Comparison of ENCODE assay signal across 28 mouse cellular contexts in the genomic region with DNA sequence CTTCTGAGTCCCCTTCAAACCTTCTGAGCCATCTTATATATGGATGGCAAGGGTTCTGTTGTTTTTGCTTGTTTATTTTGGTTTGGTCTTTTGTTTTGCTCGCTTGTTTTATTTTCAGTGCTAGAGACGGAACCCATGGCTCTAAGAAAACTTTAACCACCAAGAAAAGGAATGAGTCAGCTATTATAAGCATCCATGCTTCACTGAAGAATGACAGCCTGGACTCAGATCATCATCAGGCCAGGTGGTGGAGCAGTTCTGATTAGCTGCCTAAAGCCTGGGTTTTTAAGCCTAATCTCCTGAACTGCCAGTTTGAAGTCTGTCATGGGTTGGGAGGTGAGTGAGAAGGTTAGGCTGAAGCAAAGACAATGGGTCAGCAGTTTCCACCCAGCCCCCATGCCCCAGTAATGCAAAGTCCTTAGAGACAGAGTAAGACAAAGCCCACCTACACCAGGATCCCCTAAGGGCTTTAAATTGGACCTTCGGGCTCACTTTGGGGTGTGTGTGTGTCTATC. TPM values are rescaled to one million over a fixed set of nuclear protein-coding genes. Genes with fewer than 3 reads are reported as not detected.
A peak's percentile ranks its signal among the peaks of the same experiment; 100 is the strongest.
DNase-seq lines count a peak whose midpoint lies in the region; ATAC-seq and TF ChIP-seq lines count a peak whose summit lies in the region.
"Had no signal": no experiment of that assay in that cellular context is flagged by ENCODE, and none has a peak within 500 bp of the region (broad histone marks: within the 10 kb centered on the region; RNA-seq: fewer than 3 reads in every experiment).

No protein-coding gene starts in this region.

- peaks cover 6% of the 10 kb centered on the region; the same call in 1 of the 2 replicates for H3K27me3 ChIP-seq in kidney, embryonic 15.5 days
- no peaks in the 10 kb centered on the region for H3K27me3 ChIP-seq in ES-Bruce4 (ENCODE audit: control insufficient read depth, insufficient read depth, low read length, poor library complexity, severe bottlenecking)
- H3K27me3 ChIP-seq in Patski: no peaks in the 10 kb centered on the region
- H3K27me3 ChIP-seq: forebrain, embryonic 12.5 days; heart, embryonic 15.5 days; hindbrain, embryonic 12.5 days; intestine, embryonic 15.5 days; stomach, embryonic 15.5 days had no signal

- 0 out of 2 replicates have a peak, but pooled peaks have one; percentile 34 for TF ChIP-seq EP300 in ES-Bruce4 (IDR thresholded peaks at IDR 0.05; ENCODE audit: insufficient read depth, low read depth, low read length)

- no peak overlapping the region for H3K9ac ChIP-seq in kidney, embryonic 15.5 days
- no peak overlapping the region for H3K9ac ChIP-seq in ES-Bruce4 (ENCODE audit: low read depth, poor library complexity, severe bottlenecking)
- H3K9ac ChIP-seq: forebrain, embryonic 12.5 days; forebrain, postnatal 0 days; heart, embryonic 15.5 days; hindbrain, embryonic 12.5 days; intestine, embryonic 15.5 days; liver, embryonic 14.5 days; neural tube, embryonic 13.5 days; stomach, embryonic 15.5 days had no signal

- no peak overlapping the region for H3K27ac ChIP-seq in kidney, embryonic 15.5 days
- no peak overlapping the region for H3K27ac ChIP-seq in ES-Bruce4 (ENCODE audit: insufficient read depth, low read length)
- H3K27ac ChIP-seq: forebrain, embryonic 12.5 days; heart, embryonic 15.5 days; hindbrain, embryonic 12.5 days; hindbrain, postnatal 0 days; intestine, embryonic 15.5 days; liver, embryonic 14.5 days; midbrain, embryonic 10.5 days; neural tube, embryonic 13.5 days; stomach, embryonic 15.5 days had no signal

- TF ChIP-seq CTCF in ES-Bruce4 (IDR thresholded peaks at IDR 0.05; ENCODE audit: low read depth, low read length) (no peak), Patski (IDR thresholded peaks at IDR 0.05) (no peak)

- 0 out of 2 replicates have a peak, but pooled peaks have one; percentile 22 for ATAC-seq in kidney, embryonic 15.5 days (replicated peaks; ENCODE audit: low FRiP score)
- ATAC-seq in Patski: peak; percentile 62
- ATAC-seq in granulocyte monocyte progenitor cell, adult 5-6 weeks (replicated peaks; ENCODE audit: poor library complexity, severe bottlenecking): no peak
- no peak for ATAC-seq in erythroblast, adult 5-6 weeks (replicated peaks; ENCODE audit: low FRiP score, poor library complexity, severe bottlenecking)
- ATAC-seq: forebrain, postnatal 0 days; hindbrain, postnatal 0 days; intestine, embryonic 15.5 days had no signal

- no peak for DNase-seq in kidney, postnatal 14 days
- no peak for DNase-seq in Patski (ENCODE audit: low read depth, low spot score)
- peak; percentile 56 for DNase-seq in retina, postnatal 1 day
- DNase-seq: adrenal gland, adult 2 months; cerebellum, adult 2 months; cerebellum, postnatal 14 days; forebrain, postnatal 0 days; layer of hippocampus, postnatal 36 days; liver; lung, adult 2 months; lung, postnatal 10 days; right cerebral cortex, postnatal 25 days had no signal

- whole genome bisulfite sequencing in kidney, embryonic 15.5 days: 68% methylated on average over 3 of the region's 3 CpGs

- no peak for TF ChIP-seq POLR2A in ES-Bruce4 (IDR thresholded peaks at IDR 0.05; ENCODE audit: insufficient read depth, low read length)

- in situ Hi-C loops in Patski (cut with MboI; ENCODE audit: low pct_unique_long_range_greater_than_20kb): no loop called here

- no peaks in the 10 kb centered on the region for H3K4me1 ChIP-seq in kidney, embryonic 15.5 days
- H3K4me1 ChIP-seq in ES-Bruce4 (ENCODE audit: control insufficient read depth, insufficient read depth, low read length): peaks cover 4% of the 10 kb centered on the region
- H3K4me1 ChIP-seq: forebrain, embryonic 12.5 days; heart, embryonic 15.5 days; hindbrain, embryonic 12.5 days; intestine, embryonic 15.5 days; midbrain, embryonic 10.5 days; neural tube, embryonic 13.5 days; stomach, embryonic 15.5 days had no signal

- POLR2A ChIA-PET in Patski (lab: Charles Lee): interaction anchor here (1.1 kb wide), 1 partner anchor 8 kb away, joined by 4 read pairs; no protein-coding TSS in a partner anchor

- H3K4me3 ChIP-seq in kidney, embryonic 15.5 days (replicated peaks): no peak overlapping the region
- no peak overlapping the region for H3K4me3 ChIP-seq in ES-Bruce4 (ENCODE audit: low read depth, low read length)
- H3K4me3 ChIP-seq: forebrain, embryonic 12.5 days; heart, embryonic 15.5 days; hindbrain, embryonic 12.5 days; intestine, embryonic 15.5 days; midbrain, embryonic 10.5 days; neural tube, embryonic 13.5 days; stomach, embryonic 15.5 days had no signal

- no peaks in the 10 kb centered on the region for H3K9me3 ChIP-seq in kidney, embryonic 15.5 days (replicated peaks)
- peaks cover 10% of the 10 kb centered on the region for H3K9me3 ChIP-seq in ES-Bruce4 (replicated peaks; ENCODE audit: control insufficient read depth, insufficient read depth, low read length, poor library complexity, severe bottlenecking)
- H3K9me3 ChIP-seq: forebrain, embryonic 12.5 days; heart, embryonic 15.5 days; hindbrain, embryonic 12.5 days; intestine, embryonic 15.5 days; midbrain, embryonic 10.5 days; neural tube, embryonic 13.5 days; stomach, embryonic 15.5 days had no signal

- no peak overlapping the region for H3K4me2 ChIP-seq in kidney, embryonic 15.5 days
- H3K4me2 ChIP-seq: forebrain, embryonic 12.5 days; heart, embryonic 15.5 days; hindbrain, embryonic 12.5 days; intestine, embryonic 15.5 days; neural tube, embryonic 13.5 days; stomach, embryonic 15.5 days had no signal

- CTCF ChIA-PET in Patski (lab: Charles Lee): interaction anchor here (1.2 to 3.9 kb wide), 5 partner anchors 9 to 43 kb away, joined by 3 to 19 read pairs (median 4); no protein-coding TSS in a partner anchor

- H3K36me3 ChIP-seq in kidney, embryonic 15.5 days: no peaks in the 10 kb centered on the region
- no peaks in the 10 kb centered on the region for H3K36me3 ChIP-seq in ES-Bruce4 (ENCODE audit: control insufficient read depth, insufficient read depth, low read length, poor library complexity, severe bottlenecking)
- H3K36me3 ChIP-seq: forebrain, embryonic 12.5 days; heart, embryonic 15.5 days; hindbrain, embryonic 12.5 days; intestine, embryonic 15.5 days; midbrain, embryonic 10.5 days; neural tube, embryonic 13.5 days; stomach, embryonic 15.5 days had no signal

RNA-seq across cellular contexts. Expression of a gene that starts 15.5 kb away (rescaled TPM):
- 22.1 and 23.9 TPM in 2 replicates for polyA plus RNA-seq in kidney, embryonic 15.5 days (2015; fragmentation: Nextera tagmentation; extraction: Ambion mirVana)
- polyA plus RNA-seq in ES-Bruce4 (2011; ENCODE audit: insufficient read depth, insufficient read length, low read depth, missing spikeins): 85.4 and 85.6 TPM in 2 replicates
- 33.1 TPM for polyA plus RNA-seq in Patski (2021)
- 24.7 and 30.4 TPM in 2 replicates for total RNA-seq in granulocyte monocyte progenitor cell, adult 5-6 weeks (2014; fragmentation: Nextera tagmentation)
- total RNA-seq in granulocyte monocyte progenitor cell, adult 5-6 weeks (2017): 20.6 and 31.1 TPM in 2 replicates
- 2.3 and 2.5 TPM in 2 replicates for total RNA-seq in erythroblast, adult 5-6 weeks (2015; ENCODE audit: low replicate concordance)
- total RNA-seq in erythroblast, adult 5-6 weeks (2017; ENCODE audit: low replicate concordance): 8.2 and 10.7 TPM in 2 replicates

RNA-seq across cellular contexts. Expression of a gene that starts 40.6 kb away (rescaled TPM):
- polyA plus RNA-seq in kidney, embryonic 15.5 days (2015; fragmentation: Nextera tagmentation; extraction: Ambion mirVana): 0.18 and 0.53 TPM in 2 replicates
- polyA plus RNA-seq in ES-Bruce4 (2011; ENCODE audit: insufficient read depth, insufficient read length, low read depth, missing spikeins) (1.5 and 1.7 TPM in 2 replicates), Patski (2021) (0.28 TPM)
- total RNA-seq in granulocyte monocyte progenitor cell, adult 5-6 weeks (2014; fragmentation: Nextera tagmentation): 0.95 TPM in 1 of 2 replicates, not detected in the other
- total RNA-seq in granulocyte monocyte progenitor cell, adult 5-6 weeks (2017): 0.13 and 2.2 TPM in 2 replicates
- total RNA-seq in erythroblast, adult 5-6 weeks (2015; ENCODE audit: low replicate concordance): not detected in 2 replicates
- total RNA-seq in erythroblast, adult 5-6 weeks (2017; ENCODE audit: low replicate concordance): not detected in 2 replicates
- total RNA-seq: gastrocnemius, adult 8-10 months; gastrocnemius, postnatal 4 days; heart, postnatal 25 days had no signal
- polyA plus RNA-seq: intestine, embryonic 15.5 days had no signal

RNA-seq across cellular contexts. Expression of a gene that starts 54.2 kb away (rescaled TPM):
- 72.7 and 76.5 TPM in 2 replicates for polyA plus RNA-seq in kidney, embryonic 15.5 days (2015; fragmentation: Nextera tagmentation; extraction: Ambion mirVana)
- 1.7 and 3.1 TPM in 2 replicates for polyA plus RNA-seq in ES-Bruce4 (2011; ENCODE audit: insufficient read depth, insufficient read length, low read depth, missing spikeins)
- polyA plus RNA-seq in Patski (2021): 83.1 TPM
- total RNA-seq in granulocyte monocyte progenitor cell, adult 5-6 weeks (2014; fragmentation: Nextera tagmentation): not detected in 2 replicates
- total RNA-seq in granulocyte monocyte progenitor cell, adult 5-6 weeks (2017): not detected in 2 replicates
- not detected in 2 replicates for total RNA-seq in erythroblast, adult 5-6 weeks (2015; ENCODE audit: low replicate concordance)
- 0.42 TPM in 1 of 2 replicates, not detected in the other for total RNA-seq in erythroblast, adult 5-6 weeks (2017; ENCODE audit: low replicate concordance)

Comparison
In these comparisons a context has a peak if more than half of its experiments do, and no peak if none do; other contexts are left out.
1. ATAC-seq: peak in kidney, embryonic 15.5 days (single experiment) and Patski (single experiment); none in granulocyte monocyte progenitor cell, adult 5-6 weeks (single experiment) and erythroblast, adult 5-6 weeks (single experiment).
2. RNA of a gene that starts 54.2 kb away (polyA plus RNA-seq): 83.1 TPM in Patski (single experiment) and 72.7 to 76.5 TPM in kidney, embryonic 15.5 days; 1.7 to 3.1 TPM in ES-Bruce4; every median in the first group is over 10 times any median in the second.